Mouse (Mus musculus): ENCODE measurements around the gene Akap1.

DNA sequence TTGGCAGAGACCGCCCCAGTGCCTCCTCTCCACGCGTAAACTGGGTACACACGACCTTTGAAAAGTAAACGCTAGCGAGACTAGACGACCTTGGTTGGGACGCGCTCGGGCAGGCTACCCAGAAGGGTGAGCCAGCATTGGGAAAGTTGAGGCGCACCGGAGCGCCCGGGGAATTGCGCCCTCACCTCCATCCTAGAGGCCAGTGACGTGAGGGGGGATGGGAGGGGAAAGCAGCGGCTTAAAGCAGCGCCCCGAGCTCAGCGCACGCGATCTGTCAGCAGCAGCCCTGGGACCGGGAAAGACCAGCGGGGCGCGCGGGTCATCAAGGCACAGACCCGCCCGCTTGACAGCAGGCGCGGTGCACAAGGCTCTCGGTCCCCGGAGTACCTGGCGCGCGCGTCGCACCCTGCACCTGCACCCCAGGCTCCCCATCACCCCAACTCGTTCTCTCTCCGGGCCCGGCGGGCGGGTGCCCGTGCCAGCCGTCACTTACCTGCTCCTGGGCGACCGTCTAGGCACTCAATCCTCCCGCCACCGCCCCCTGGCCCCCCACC is 405 bp downstream of the Akap1 start:
- TF ChIP-seq CTCF (IDR thresholded peaks at IDR 0.05; ENCODE audit: low read depth, low read length), result no peak
- TF ChIP-seq POLR2A (IDR thresholded peaks at IDR 0.05; ENCODE audit: extremely low read depth, insufficient read depth, low read length), result no peak; the same call in 1 of the 2 replicates
